8 mouse cellular contexts compared by ENCODE assay signal in the genomic region with DNA sequence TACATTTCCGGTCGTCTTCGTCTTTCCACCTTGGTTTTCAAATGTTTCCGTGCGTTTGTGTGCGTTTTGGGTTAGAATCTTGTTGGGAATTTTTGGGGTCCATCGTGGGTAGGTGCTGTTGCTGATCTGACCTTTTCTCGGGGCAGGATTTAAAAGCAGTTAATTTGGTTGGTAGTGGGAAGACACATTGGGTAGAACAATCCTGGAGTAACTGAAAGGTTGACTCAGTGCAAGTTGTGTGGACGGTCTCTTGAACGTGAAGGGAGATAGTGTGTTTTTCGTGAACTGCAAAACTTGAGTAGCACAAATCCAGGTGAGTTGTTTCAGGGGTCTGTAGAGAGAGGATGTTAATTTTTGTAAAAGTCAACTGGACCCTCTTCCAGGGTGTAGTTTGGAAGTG. TPM values are rescaled to one million over a fixed set of nuclear protein-coding genes. Genes with fewer than 3 reads are reported as not detected.
DNase-seq lines count a peak whose midpoint lies in the region; ATAC-seq and TF ChIP-seq lines count a peak whose summit lies in the region.

No protein-coding gene starts in this region.

- no peak for TF ChIP-seq CTCF in gastrocnemius, adult 2 months (IDR thresholded peaks at IDR 0.05)
- no peak for TF ChIP-seq CTCF in testis, adult 2 months (IDR thresholded peaks at IDR 0.05; ENCODE audit: control insufficient read depth, insufficient read depth, insufficient replicate concordance, low read depth, low read length)
- TF ChIP-seq CTCF in stomach, postnatal 0 days (IDR thresholded peaks at IDR 0.05; ENCODE audit: low read depth) = no peak

- TF ChIP-seq POLR2A in testis, adult 2 months (IDR thresholded peaks at IDR 0.05; ENCODE audit: control insufficient read depth, low read depth, low read length) = no peak

- H3K36me3 ChIP-seq in testis, adult 2 months (ENCODE audit: control insufficient read depth, insufficient read depth, low read length) = no peaks in the 10 kb centered on the region; the same call in 1 of the 2 replicates
- peaks cover 35% of the 10 kb centered on the region for H3K36me3 ChIP-seq in liver, embryonic 11.5 days (ENCODE audit: control insufficient read depth, insufficient read depth, low read length)
- H3K36me3 ChIP-seq in stomach, postnatal 0 days (ENCODE audit: control insufficient read depth, insufficient read depth, low read length) = peaks cover 17% of the 10 kb centered on the region

- no peak for DNase-seq in gastrocnemius, adult 2 months
- no peak for DNase-seq in gastrocnemius, adult 8-10 months (ENCODE audit: low spot score in 2 of 2)
- DNase-seq in testis, postnatal 14 days (ENCODE audit: low spot score) = no peak
- no peak for DNase-seq in liver, embryonic 11.5 days (ENCODE audit: low spot score)
- DNase-seq in stomach, postnatal 0 days (ENCODE audit: low spot score) = no peak
- no peak for DNase-seq in right cerebral cortex, postnatal 10 days (ENCODE audit: low spot score in 2 of 2)
- no peak for DNase-seq in spleen, postnatal 10 days (ENCODE audit: low spot score in 2 of 2)

- peak overlapping the region; percentile 99 for H3K4me3 ChIP-seq in gastrocnemius, adult 2 months
- peak overlapping the region; percentile 88 for H3K4me3 ChIP-seq in testis, adult 2 months (ENCODE audit: control insufficient read depth, low read depth, low read length)
- H3K4me3 ChIP-seq in liver, embryonic 11.5 days (ENCODE audit: low read depth, low read length) = peak overlapping the region; percentile 97
- peak overlapping the region; percentile 93 for H3K4me3 ChIP-seq in stomach, postnatal 0 days (ENCODE audit: low read depth, low read length)

- intact Hi-C loops in gastrocnemius, adult 2 months (cut with DNase I) = loop anchor here (5.0 kb wide), 2 partner anchors 151 to 166 kb away; partner anchors contain the start of genes Kcnab2 and Nphp4

- peak overlapping the region; percentile 93; the same call in 1 of the 2 replicates for H3K27ac ChIP-seq in gastrocnemius, adult 2 months
- H3K27ac ChIP-seq in testis, adult 2 months (ENCODE audit: control insufficient read depth, insufficient read depth, low read depth, low read length) = 0 out of 2 replicates have a peak overlapping the region, but pooled peaks have one; percentile 34
- H3K27ac ChIP-seq in liver, embryonic 11.5 days (ENCODE audit: low read depth, low read length) = peak overlapping the region; percentile 84; the same call in 1 of the 2 replicates
- H3K27ac ChIP-seq in stomach, postnatal 0 days (replicated peaks) = no peak overlapping the region

- ATAC-seq in liver, embryonic 11.5 days (replicated peaks; ENCODE audit: low FRiP score) = no peak
- ATAC-seq in stomach, postnatal 0 days (ENCODE audit: low FRiP score, low TSS enrichment) = no peak

- H3K9me3 ChIP-seq in liver, embryonic 11.5 days (ENCODE audit: control insufficient read depth, low read length) = no peaks in the 10 kb centered on the region
- H3K9me3 ChIP-seq in stomach, postnatal 0 days (ENCODE audit: control insufficient read depth, low read length) = no peaks in the 10 kb centered on the region

- H3K4me2 ChIP-seq in liver, embryonic 11.5 days = peak overlapping the region; percentile 95
- peak overlapping the region; percentile 82 for H3K4me2 ChIP-seq in stomach, postnatal 0 days (replicated peaks; ENCODE audit: low read depth)

- WGBS in liver, embryonic 11.5 days = under 1% methylated on average over 11 of the region's 11 CpGs
- 2% methylated on average over 11 of the region's 11 CpGs for WGBS in stomach, postnatal 0 days

- peak overlapping the region; percentile 99 for H3K9ac ChIP-seq in liver, embryonic 11.5 days (ENCODE audit: low read depth, low read length)
- peak overlapping the region; percentile 90 for H3K9ac ChIP-seq in stomach, postnatal 0 days (ENCODE audit: low read length)

- no peaks in the 10 kb centered on the region for H3K27me3 ChIP-seq in testis, adult 2 months (ENCODE audit: control insufficient read depth, insufficient read depth, low read length)
- H3K27me3 ChIP-seq in liver, embryonic 11.5 days (replicated peaks; ENCODE audit: control insufficient read depth, insufficient read depth, low read length) = no peaks in the 10 kb centered on the region
- H3K27me3 ChIP-seq in stomach, postnatal 0 days (ENCODE audit: control insufficient read depth, insufficient read depth, low read length) = no peaks in the 10 kb centered on the region

- H3K4me1 ChIP-seq in testis, adult 2 months (ENCODE audit: control insufficient read depth, insufficient read depth, low read length) = peaks cover 13% of the 10 kb centered on the region
- H3K4me1 ChIP-seq in liver, embryonic 11.5 days (replicated peaks; ENCODE audit: control insufficient read depth, insufficient read depth, low read length) = peaks cover 20% of the 10 kb centered on the region
- 0 out of 2 replicates have a peak, but pooled peaks cover 4% of the 10 kb centered on the region for H3K4me1 ChIP-seq in stomach, postnatal 0 days (replicated peaks; ENCODE audit: control insufficient read depth, insufficient read depth)

- TF ChIP-seq EP300 in stomach, postnatal 0 days (optimal IDR thresholded peaks at IDR 0.05) = no peak

RNA-seq across cellular contexts. Expression of gene Rpl22, which starts 1.0 kb away (rescaled TPM):
- total RNA-seq in gastrocnemius, adult 2 months (2021) = 100 to 1,000 TPM; 235 to 261 TPM
- 100 to 1,000 TPM; 195 to 290 (median 232) TPM for total RNA-seq in gastrocnemius, adult 8-10 months (2022)
- polyA plus RNA-seq in testis, adult 2 months (2012; rRNA removed) = 47.5 and 49.7 TPM in 2 replicates
- polyA plus RNA-seq in liver, embryonic 11.5 days (2014; fragmentation: Nextera tagmentation; extraction: Ambion mirVana) = 546 and 596 TPM in 2 replicates
- polyA plus RNA-seq in stomach, postnatal 0 days (2015; fragmentation: Nextera tagmentation; extraction: Ambion mirVana) = 351 and 372 TPM in 2 replicates

RNA-seq across cellular contexts. Expression of gene Rnf207, which starts 7.8 kb away (rescaled TPM):
- not detected for total RNA-seq in gastrocnemius, adult 2 months (2021)
- not detected for total RNA-seq in gastrocnemius, adult 8-10 months (2022)
- 0.22 and 0.43 TPM in 2 replicates for polyA plus RNA-seq in testis, adult 2 months (2012; rRNA removed)
- polyA plus RNA-seq in liver, embryonic 11.5 days (2014; fragmentation: Nextera tagmentation; extraction: Ambion mirVana) = 0.53 and 0.97 TPM in 2 replicates
- polyA plus RNA-seq in stomach, postnatal 0 days (2015; fragmentation: Nextera tagmentation; extraction: Ambion mirVana) = 0.40 and 0.46 TPM in 2 replicates

RNA-seq across cellular contexts. Expression of gene Chd5, which starts 11.9 kb away (rescaled TPM):
- total RNA-seq in gastrocnemius, adult 2 months (2021) = under 1 TPM; 0.08 to 0.20 TPM
- under 1 TPM; 0.05 to 0.54 (median 0.12) TPM for total RNA-seq in gastrocnemius, adult 8-10 months (2022)
- 87.3 and 88.7 TPM in 2 replicates for polyA plus RNA-seq in testis, adult 2 months (2012; rRNA removed)
- 0.32 and 0.42 TPM in 2 replicates for polyA plus RNA-seq in liver, embryonic 11.5 days (2014; fragmentation: Nextera tagmentation; extraction: Ambion mirVana)
- polyA plus RNA-seq in stomach, postnatal 0 days (2015; fragmentation: Nextera tagmentation; extraction: Ambion mirVana) = 1.3 and 1.9 TPM in 2 replicates

RNA-seq across cellular contexts. Expression of gene Icmt, which starts 29.5 kb away (rescaled TPM):
- total RNA-seq in gastrocnemius, adult 2 months (2021) = 10 to 100 TPM; 18.1 to 19.3 TPM
- 10 to 100 TPM; 19.3 to 27.2 (median 21.6) TPM for total RNA-seq in gastrocnemius, adult 8-10 months (2022)
- polyA plus RNA-seq in testis, adult 2 months (2012; rRNA removed) = 50.9 and 51.6 TPM in 2 replicates
- 20.6 and 21.1 TPM in 2 replicates for polyA plus RNA-seq in liver, embryonic 11.5 days (2014; fragmentation: Nextera tagmentation; extraction: Ambion mirVana)
- polyA plus RNA-seq in stomach, postnatal 0 days (2015; fragmentation: Nextera tagmentation; extraction: Ambion mirVana) = 9.6 and 10.2 TPM in 2 replicates

RNA-seq across cellular contexts. Expression of gene Hes3, which starts 35.1 kb away (rescaled TPM):
- not detected for total RNA-seq in gastrocnemius, adult 2 months (2021)
- total RNA-seq in gastrocnemius, adult 8-10 months (2022) = not detected
- polyA plus RNA-seq in testis, adult 2 months (2012; rRNA removed) = 1.5 and 1.6 TPM in 2 replicates
- polyA plus RNA-seq in liver, embryonic 11.5 days (2014; fragmentation: Nextera tagmentation; extraction: Ambion mirVana) = not detected in 2 replicates
- not detected in 2 replicates for polyA plus RNA-seq in stomach, postnatal 0 days (2015; fragmentation: Nextera tagmentation; extraction: Ambion mirVana)

Comparison
In these comparisons a context has a peak if more than half of its experiments do, and no peak if none do; other contexts are left out.
1. RNA of gene Chd5, which starts 11.9 kb away (polyA plus RNA-seq): 87.3 to 88.7 TPM in testis, adult 2 months; 1.3 to 1.9 TPM in stomach, postnatal 0 days and 0.32 to 0.42 TPM in liver, embryonic 11.5 days; every median in the first group is over 10 times any median in the second.
2. Peak in every context shown above with its lines, with median percentiles within 50 percentile points of each other: H3K4me3 ChIP-seq.